In the genomic region with DNA sequence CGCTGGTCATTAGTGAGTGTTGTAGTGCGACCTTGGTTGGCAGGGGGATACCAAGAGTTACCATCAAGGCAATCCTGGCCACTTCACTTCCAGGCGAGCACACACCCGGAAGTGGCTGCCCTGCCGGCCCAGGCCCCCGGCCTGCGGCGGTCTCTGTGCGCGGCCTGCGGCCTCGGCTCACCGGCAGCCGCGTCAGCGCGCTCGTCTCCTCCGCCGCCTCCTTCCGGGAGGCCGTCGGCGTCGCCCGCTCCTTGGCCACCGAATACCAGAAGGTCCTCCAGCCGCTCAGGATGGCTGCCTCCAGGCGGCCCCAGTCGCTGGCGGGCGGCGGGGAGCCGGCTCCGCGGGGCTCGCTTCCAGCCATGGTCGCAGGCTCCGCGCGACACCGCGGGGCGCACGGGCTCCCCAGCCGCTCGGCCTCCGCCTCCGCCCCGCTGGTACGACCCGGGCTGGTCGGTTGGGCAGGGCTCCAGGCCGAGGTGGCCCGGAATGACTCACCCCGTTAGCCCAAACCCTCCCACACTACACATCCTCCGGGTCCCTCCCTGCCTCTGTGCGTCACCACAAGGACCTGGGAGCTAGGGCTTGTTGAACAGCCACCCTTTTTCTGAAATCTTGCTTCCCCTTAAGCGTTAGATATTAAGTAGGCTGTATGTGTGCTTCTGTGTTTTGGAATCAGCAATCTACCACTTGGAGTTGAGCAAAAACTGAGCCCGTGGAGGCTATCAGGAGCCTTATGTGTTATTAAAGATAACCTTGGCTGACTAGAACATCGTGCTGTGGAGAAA, we compare ENCODE assay signal across 8 mouse cellular contexts. TPM values are rescaled to one million over a fixed set of nuclear protein-coding genes. Genes with fewer than 3 reads are reported as not detected.
DNase-seq lines count a peak whose midpoint lies in the region; ATAC-seq and TF ChIP-seq lines count a peak whose summit lies in the region.

A gene (minus strand): TSS at position 513 of the 788 bp plus-strand sequence.

- H3K4me2 ChIP-seq in forebrain, embryonic 13.5 days: peak within 1 kb of the TSS; percentile 69
- peak within 1 kb of the TSS; percentile 77 for H3K4me2 ChIP-seq in heart, postnatal 0 days (ENCODE audit: low read depth, low read length)
- peak within 1 kb of the TSS; percentile 79 for H3K4me2 ChIP-seq in liver, embryonic 14.5 days (ENCODE audit: low read depth)
- H3K4me2 ChIP-seq in stomach, embryonic 16.5 days (ENCODE audit: low read depth, low read length): peak within 1 kb of the TSS; percentile 81

- TF ChIP-seq POLR2A in ES-Bruce4 (IDR thresholded peaks at IDR 0.05; ENCODE audit: insufficient read depth, low read length): no peak

- no peaks in the 10 kb centered on the region for H3K4me1 ChIP-seq in ES-Bruce4 (ENCODE audit: control insufficient read depth, insufficient read depth, low read length)
- H3K4me1 ChIP-seq in forebrain, embryonic 13.5 days: peaks cover 4% of the 10 kb centered on the region; the same call in 1 of the 2 replicates
- peaks cover 5% of the 10 kb centered on the region; the same call in 1 of the 2 replicates for H3K4me1 ChIP-seq in heart, postnatal 0 days (ENCODE audit: control insufficient read depth, insufficient read depth)
- peaks cover 3 to 7% of the 10 kb centered on the region in 2 experiments; a peak in 3 of 4 replicates for H3K4me1 ChIP-seq in liver, embryonic 14.5 days (replicated peaks; ENCODE audit: control insufficient read depth in 2 of 2, insufficient read depth in 2 of 2, low read length in 1 of 2)
- H3K4me1 ChIP-seq in stomach, embryonic 16.5 days (ENCODE audit: control insufficient read depth, insufficient read depth, low read length): 0 out of 2 replicates have a peak, but pooled peaks cover 5% of the 10 kb centered on the region

- peak within 1 kb of the TSS; percentile 67 for H3K27ac ChIP-seq in ES-Bruce4 (ENCODE audit: insufficient read depth, low read length)
- peak within 1 kb of the TSS; percentile 94 for H3K27ac ChIP-seq in forebrain, embryonic 13.5 days
- H3K27ac ChIP-seq in heart, postnatal 0 days (ENCODE audit: low read depth): peak within 1 kb of the TSS; percentile 100
- peak within 1 kb of the TSS; percentile 6 for H3K27ac ChIP-seq in liver, embryonic 14.5 days
- peak within 1 kb of the TSS; percentile 98 for H3K27ac ChIP-seq in stomach, embryonic 16.5 days (ENCODE audit: low read length)

- H3K9me3 ChIP-seq in ES-Bruce4 (replicated peaks; ENCODE audit: control insufficient read depth, insufficient read depth, low read length, poor library complexity, severe bottlenecking): no peaks in the 10 kb centered on the region
- no peaks in the 10 kb centered on the region for H3K9me3 ChIP-seq in forebrain, embryonic 13.5 days (replicated peaks)
- H3K9me3 ChIP-seq in heart, postnatal 0 days (replicated peaks; ENCODE audit: control insufficient read depth, low read length): no peaks in the 10 kb centered on the region
- H3K9me3 ChIP-seq in liver, embryonic 14.5 days (ENCODE audit: control insufficient read depth, low read length): no peaks in the 10 kb centered on the region
- no peaks in the 10 kb centered on the region for H3K9me3 ChIP-seq in stomach, embryonic 16.5 days (replicated peaks; ENCODE audit: control insufficient read depth, low read length)

- peak within 1 kb of the TSS; percentile 88 for H3K9ac ChIP-seq in ES-Bruce4 (ENCODE audit: low read depth, poor library complexity, severe bottlenecking)
- H3K9ac ChIP-seq in forebrain, embryonic 13.5 days: peak within 1 kb of the TSS; percentile 94
- H3K9ac ChIP-seq in heart, postnatal 0 days (replicated peaks; ENCODE audit: low read depth, low read length): peak within 1 kb of the TSS; percentile 95
- H3K9ac ChIP-seq in liver, embryonic 14.5 days (replicated peaks): peak within 1 kb of the TSS; percentile 73
- H3K9ac ChIP-seq in stomach, embryonic 16.5 days (ENCODE audit: low read length): peak within 1 kb of the TSS; percentile 97

- H3K36me3 ChIP-seq in ES-Bruce4 (ENCODE audit: control insufficient read depth, insufficient read depth, low read length, poor library complexity, severe bottlenecking): peaks cover 7% of the 10 kb centered on the region
- peaks cover 12% of the 10 kb centered on the region; the same call in 1 of the 2 replicates for H3K36me3 ChIP-seq in forebrain, embryonic 13.5 days (ENCODE audit: poor library complexity, severe bottlenecking)
- H3K36me3 ChIP-seq in heart, postnatal 0 days (replicated peaks; ENCODE audit: control insufficient read depth, insufficient read depth, low read length): peaks cover 23% of the 10 kb centered on the region
- no peaks in the 10 kb centered on the region; the same call in none of the 2 replicates for H3K36me3 ChIP-seq in liver, embryonic 14.5 days (replicated peaks; ENCODE audit: control insufficient read depth, insufficient read depth, low read depth)
- H3K36me3 ChIP-seq in stomach, embryonic 16.5 days (ENCODE audit: control insufficient read depth, insufficient read depth, low read length): no peaks in the 10 kb centered on the region; the same call in 1 of the 2 replicates

- no peak for TF ChIP-seq EP300 in ES-Bruce4 (IDR thresholded peaks at IDR 0.05; ENCODE audit: insufficient read depth, low read depth, low read length)
- no peak for TF ChIP-seq EP300 in heart, postnatal 0 days (IDR thresholded peaks at IDR 0.05; ENCODE audit: low read depth)
- no peak for TF ChIP-seq EP300 in liver, embryonic 14.5 days (IDR thresholded peaks at IDR 0.05; ENCODE audit: low read depth)

- H3K4me3 ChIP-seq in ES-Bruce4 (ENCODE audit: low read depth, low read length): peak within 1 kb of the TSS; percentile 64
- H3K4me3 ChIP-seq in forebrain, embryonic 13.5 days: peak within 1 kb of the TSS; percentile 66
- peak within 1 kb of the TSS; percentile 89 for H3K4me3 ChIP-seq in heart, postnatal 0 days (ENCODE audit: low read depth, low read length)
- H3K4me3 ChIP-seq in liver, embryonic 14.5 days (ENCODE audit: insufficient read depth in 1 of 2, low read depth in 2 of 2, low read length in 2 of 2): peak within 1 kb of the TSS; percentile 57 to 65
- H3K4me3 ChIP-seq in stomach, embryonic 16.5 days (replicated peaks; ENCODE audit: low read length): peak within 1 kb of the TSS; percentile 71

- no peak for TF ChIP-seq CTCF in ES-Bruce4 (IDR thresholded peaks at IDR 0.05; ENCODE audit: low read depth, low read length)
- no peak for TF ChIP-seq CTCF in heart, postnatal 0 days (IDR thresholded peaks at IDR 0.05; ENCODE audit: low read depth)
- TF ChIP-seq CTCF in liver, embryonic 14.5 days (IDR thresholded peaks at IDR 0.05; ENCODE audit: low read depth): no peak

- 2% methylated on average over 61 of the region's 61 CpGs for WGBS in forebrain, embryonic 13.5 days
- WGBS in heart, postnatal 0 days: 1% methylated on average over 52 of the region's 61 CpGs
- under 1% methylated on average over 54 of the region's 61 CpGs for WGBS in liver, embryonic 14.5 days (ENCODE audit: insufficient replicate concordance)
- WGBS in stomach, embryonic 16.5 days: under 1% methylated on average over 61 of the region's 61 CpGs

- H3K27me3 ChIP-seq in ES-Bruce4 (ENCODE audit: control insufficient read depth, insufficient read depth, low read length, poor library complexity, severe bottlenecking): no peaks in the 10 kb centered on the region
- H3K27me3 ChIP-seq in forebrain, embryonic 13.5 days: no peaks in the 10 kb centered on the region
- H3K27me3 ChIP-seq in heart, postnatal 0 days (ENCODE audit: control insufficient read depth, insufficient read depth, low read length): no peaks in the 10 kb centered on the region
- H3K27me3 ChIP-seq in liver, embryonic 14.5 days (ENCODE audit: control insufficient read depth, insufficient read depth, low read length): no peaks in the 10 kb centered on the region
- H3K27me3 ChIP-seq in stomach, embryonic 16.5 days (ENCODE audit: control insufficient read depth, insufficient read depth, low read length): no peaks in the 10 kb centered on the region

- peak; percentile 88 for DNase-seq in heart, postnatal 0 days (ENCODE audit: low spot score)
- DNase-seq in kidney, postnatal 36 days: peak; percentile 87 to 92
- peak; percentile 36 to 56 (median 41) for DNase-seq in liver, embryonic 14.5 days (ENCODE audit: low read depth in 3 of 3, low spot score in 3 of 3)
- DNase-seq in neural tube, embryonic 10.5 days (ENCODE audit: extremely low spot score, low spot score): peak; percentile 80

- ATAC-seq in cerebellum, adult (ENCODE audit: insufficient number of reproducible peaks, low FRiP score, low TSS enrichment): peak; percentile 97
- peak; percentile 96 for ATAC-seq in forebrain, embryonic 13.5 days
- ATAC-seq in heart, postnatal 0 days (ENCODE audit: insufficient read depth, low read depth): peak; percentile 99
- peak; percentile 93 for ATAC-seq in liver, embryonic 14.5 days (ENCODE audit: insufficient read depth)
- ATAC-seq in stomach, embryonic 16.5 days (ENCODE audit: insufficient read depth, low FRiP score): peak; percentile 97

RNA-seq across cellular contexts. Expression of the gene that starts here (rescaled TPM):
- polyA plus RNA-seq in ES-Bruce4 (2011; ENCODE audit: insufficient read depth, insufficient read length, low read depth, missing spikeins): 6.6 and 7.3 TPM in 2 replicates
- polyA plus RNA-seq in forebrain, embryonic 13.5 days (2015; fragmentation: Nextera tagmentation; extraction: Ambion mirVana): 6.5 and 6.9 TPM in 2 replicates
- 8.6 and 16.6 TPM in 2 replicates for total RNA-seq in heart, postnatal 0 days (2014; rRNA removed; ENCODE audit: low replicate concordance)
- 15.4 and 16.5 TPM in 2 replicates for polyA plus RNA-seq in heart, postnatal 0 days (2015; fragmentation: Nextera tagmentation; extraction: Ambion mirVana)
- 1.5 and 2.0 TPM in 2 replicates for polyA plus RNA-seq in liver, embryonic 14.5 days (2012; rRNA removed)
- 2.5 and 2.8 TPM in 2 replicates for polyA plus RNA-seq in liver, embryonic 14.5 days (2014; fragmentation: Nextera tagmentation; extraction: Ambion mirVana)
- polyA plus RNA-seq in stomach, embryonic 16.5 days (2015; fragmentation: Nextera tagmentation; extraction: Ambion mirVana): 11.7 and 12.5 TPM in 2 replicates

Comparison
In these comparisons a context has a peak if more than half of its experiments do, and no peak if none do; other contexts are left out.
1. Peak in every context shown above with its lines: DNase-seq, ATAC-seq, H3K4me3 ChIP-seq and H3K27ac ChIP-seq.
2. H3K27ac ChIP-seq: peak in every context shown above with its lines; median percentile 100 in heart, postnatal 0 days; 98 in stomach, embryonic 16.5 days; 94 in forebrain, embryonic 13.5 days; 67 in ES-Bruce4; 6 in liver, embryonic 14.5 days.